In the genomic region with DNA sequence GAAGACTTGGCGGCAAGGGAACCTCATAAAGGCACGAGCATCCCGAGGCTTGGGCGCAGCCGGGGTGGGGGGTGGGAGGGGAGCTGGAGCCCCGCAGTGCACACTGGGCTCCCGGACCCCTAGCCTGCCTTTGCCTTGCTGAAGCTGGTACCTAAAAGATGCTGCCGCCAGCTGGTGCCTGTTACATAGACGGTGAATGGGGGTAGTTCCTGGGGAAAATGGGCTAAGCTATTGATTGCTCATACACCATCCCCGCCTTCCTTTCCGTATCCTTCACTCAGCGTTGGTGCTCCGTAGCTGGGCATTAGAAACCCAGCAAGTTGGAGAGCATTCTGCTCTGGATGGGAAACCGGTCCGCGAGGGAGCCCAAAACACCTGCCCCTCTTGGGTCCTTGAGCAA, we compare ENCODE assay signal across 8 mouse cellular contexts. TPM values are rescaled to one million over a fixed set of nuclear protein-coding genes. Genes with fewer than 3 reads are reported as not detected.
DNase-seq lines count a peak whose midpoint lies in the region; ATAC-seq and TF ChIP-seq lines count a peak whose summit lies in the region.

No protein-coding gene starts in this region.

- WGBS in liver, embryonic 15.5 days (ENCODE audit: insufficient replicate concordance) = 2% methylated on average over 16 of the region's 16 CpGs

- no peaks in the 10 kb centered on the region for H3K36me3 ChIP-seq in testis, adult 2 months (ENCODE audit: control insufficient read depth, insufficient read depth, low read length)
- H3K36me3 ChIP-seq in liver, embryonic 15.5 days (replicated peaks) = no peaks in the 10 kb centered on the region

- H3K4me1 ChIP-seq in testis, adult 2 months (ENCODE audit: control insufficient read depth, insufficient read depth, low read length) = peaks cover 13% of the 10 kb centered on the region
- peaks cover 17% of the 10 kb centered on the region for H3K4me1 ChIP-seq in liver, embryonic 15.5 days (replicated peaks)

- H3K4me3 ChIP-seq in testis, adult 2 months (ENCODE audit: control insufficient read depth, low read depth, low read length) = peak overlapping the region; percentile 31
- H3K4me3 ChIP-seq in liver, embryonic 15.5 days (replicated peaks) = peak overlapping the region; percentile 12; the same call in 1 of the 2 replicates

- no peak for TF ChIP-seq POLR2A in testis, adult 2 months (IDR thresholded peaks at IDR 0.05; ENCODE audit: control insufficient read depth, low read depth, low read length)

- H3K9ac ChIP-seq in liver, embryonic 15.5 days = no peak overlapping the region

- no peak overlapping the region for H3K27ac ChIP-seq in testis, adult 2 months (ENCODE audit: control insufficient read depth, insufficient read depth, low read depth, low read length)
- no peak overlapping the region for H3K27ac ChIP-seq in liver, embryonic 15.5 days (replicated peaks)

- DNase-seq in testis, postnatal 14 days (ENCODE audit: low spot score) = no peak
- DNase-seq in cerebellum, postnatal 10 days = no peak
- no peak for DNase-seq in left cerebral cortex, postnatal 10 days (ENCODE audit: extremely low spot score in 1 of 2, low spot score in 2 of 2)
- DNase-seq in spleen, adult 12 weeks (ENCODE audit: low spot score) = no peak
- DNase-seq in urinary bladder, postnatal 36 days (ENCODE audit: low spot score in 2 of 2) = no peak

- H3K27me3 ChIP-seq in testis, adult 2 months (ENCODE audit: control insufficient read depth, insufficient read depth, low read length) = peaks cover 4% of the 10 kb centered on the region
- H3K27me3 ChIP-seq in liver, embryonic 15.5 days = peaks cover 81% of the 10 kb centered on the region

- H3K4me2 ChIP-seq in liver, embryonic 15.5 days = peak overlapping the region; percentile 46

- H3K9me3 ChIP-seq in liver, embryonic 15.5 days (replicated peaks) = no peaks in the 10 kb centered on the region

- no peak for TF ChIP-seq CTCF in testis, adult 2 months (IDR thresholded peaks at IDR 0.05; ENCODE audit: control insufficient read depth, insufficient read depth, insufficient replicate concordance, low read depth, low read length)

- intact Hi-C loops in left cerebral cortex, postnatal 10 days (cut with DNase I) = loop anchor here (10.0 kb wide), 2 partner anchors 117 to 577 kb away; a partner anchor contains a TSS

- ATAC-seq in granulocyte monocyte progenitor cell, adult 5-6 weeks (replicated peaks; ENCODE audit: poor library complexity, severe bottlenecking) = 0 out of 2 replicates have a peak, but pooled peaks have one; percentile 1
- ATAC-seq in liver, embryonic 15.5 days (ENCODE audit: insufficient read depth) = no peak

RNA-seq across cellular contexts. Expression of a gene that starts 0.4 kb away (rescaled TPM):
- polyA plus RNA-seq in testis, adult 2 months (2012; rRNA removed) = 0.36 and 0.52 TPM in 2 replicates
- total RNA-seq in granulocyte monocyte progenitor cell, adult 5-6 weeks (2014; fragmentation: Nextera tagmentation) = not detected in 2 replicates
- total RNA-seq in granulocyte monocyte progenitor cell, adult 5-6 weeks (2017) = not detected in 2 replicates
- polyA plus RNA-seq in liver, embryonic 15.5 days (2015; fragmentation: Nextera tagmentation; extraction: Ambion mirVana) = 0.02 and 0.03 TPM in 2 replicates
- total RNA-seq in left cerebral cortex, postnatal 10 days (2021) = 1 to 10 TPM; 1.1 TPM

RNA-seq across cellular contexts. Expression of a gene that starts 8.6 kb away (rescaled TPM):
- polyA plus RNA-seq in testis, adult 2 months (2012; rRNA removed) = 9.3 and 12.1 TPM in 2 replicates
- total RNA-seq in granulocyte monocyte progenitor cell, adult 5-6 weeks (2014; fragmentation: Nextera tagmentation) = 13.2 and 22.3 TPM in 2 replicates
- total RNA-seq in granulocyte monocyte progenitor cell, adult 5-6 weeks (2017) = 10.2 and 15.2 TPM in 2 replicates
- 9.6 and 10.9 TPM in 2 replicates for polyA plus RNA-seq in liver, embryonic 15.5 days (2015; fragmentation: Nextera tagmentation; extraction: Ambion mirVana)
- 10 to 100 TPM; 14.6 to 15.4 TPM for total RNA-seq in left cerebral cortex, postnatal 10 days (2021)
